Mouse (Mus musculus): ENCODE results near the gene Rpl36.

Gene Rpl36

GRCm38 (mm10) chr17:56654771-56655170 is 41.6 kb downstream of the Rpl36 start:
- DNase-seq = no peak

- DNase-seq = no peak
These were observed 42.1 kb downstream of the Rpl36 start for GRCm38 (mm10) chr17:56655311-56655710.

- DNase-seq = no peak
These were observed 43.0 kb downstream of the Rpl36 start for GRCm38 (mm10) chr17:56656171-56656570.

- no peak for DNase-seq
These were observed 50.4 kb downstream of the Rpl36 start for GRCm38 (mm10) chr17:56663659-56664058.
